Mouse (Mus musculus) cerebellum, adult 9-11 months (tissue): ENCODE data around the gene Ttc9b.
A peak's percentile ranks its signal among the peaks of the same experiment; 100 is the strongest.

ENCODE experiments used
- DNase-seq: peaks from one replicate; pipeline ENCODE4 v3.0.0; 2022

Ttc9b gene

DNA sequence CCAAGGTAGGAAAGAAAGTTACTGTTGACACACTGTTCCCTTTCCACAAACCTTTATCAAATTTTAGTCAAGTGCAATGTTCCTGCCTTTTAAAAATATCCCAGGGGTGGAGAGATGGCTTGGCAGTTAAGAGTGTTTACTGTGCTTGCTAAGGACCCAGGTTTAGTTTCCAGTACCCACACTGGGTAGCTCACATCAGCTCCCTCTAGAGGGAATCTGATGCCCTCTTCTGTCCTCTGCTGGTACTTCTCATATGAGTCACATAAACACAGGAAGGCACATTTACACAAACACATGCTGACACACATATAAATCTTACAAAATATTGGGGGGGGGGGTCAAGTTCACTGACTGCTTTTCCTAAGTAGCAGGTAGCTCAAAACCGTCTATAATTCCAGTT, 9.2 kb upstream of the Ttc9b start:
- no peak for DNase-seq

DNA sequence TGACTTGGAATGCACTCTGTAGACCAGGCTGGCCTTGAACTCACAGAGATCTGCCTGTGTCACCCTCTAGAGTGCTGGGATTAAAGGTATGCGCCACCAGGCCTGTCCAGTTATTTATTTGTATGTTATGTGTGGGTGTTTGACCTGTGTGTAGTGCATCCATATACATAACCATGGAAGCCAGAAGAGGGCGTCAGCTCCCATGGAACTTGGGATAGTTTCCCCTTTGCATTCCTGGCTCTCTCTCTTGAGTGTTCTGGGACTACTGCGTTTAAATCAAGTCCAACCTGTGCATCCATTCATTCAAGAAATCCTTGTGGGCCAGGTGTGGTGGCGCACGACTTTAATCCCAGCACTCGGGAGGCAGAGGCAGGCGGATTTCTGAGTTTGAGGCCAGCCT, 7.2 kb upstream of the Ttc9b start:
- DNase-seq, result no peak

DNA sequence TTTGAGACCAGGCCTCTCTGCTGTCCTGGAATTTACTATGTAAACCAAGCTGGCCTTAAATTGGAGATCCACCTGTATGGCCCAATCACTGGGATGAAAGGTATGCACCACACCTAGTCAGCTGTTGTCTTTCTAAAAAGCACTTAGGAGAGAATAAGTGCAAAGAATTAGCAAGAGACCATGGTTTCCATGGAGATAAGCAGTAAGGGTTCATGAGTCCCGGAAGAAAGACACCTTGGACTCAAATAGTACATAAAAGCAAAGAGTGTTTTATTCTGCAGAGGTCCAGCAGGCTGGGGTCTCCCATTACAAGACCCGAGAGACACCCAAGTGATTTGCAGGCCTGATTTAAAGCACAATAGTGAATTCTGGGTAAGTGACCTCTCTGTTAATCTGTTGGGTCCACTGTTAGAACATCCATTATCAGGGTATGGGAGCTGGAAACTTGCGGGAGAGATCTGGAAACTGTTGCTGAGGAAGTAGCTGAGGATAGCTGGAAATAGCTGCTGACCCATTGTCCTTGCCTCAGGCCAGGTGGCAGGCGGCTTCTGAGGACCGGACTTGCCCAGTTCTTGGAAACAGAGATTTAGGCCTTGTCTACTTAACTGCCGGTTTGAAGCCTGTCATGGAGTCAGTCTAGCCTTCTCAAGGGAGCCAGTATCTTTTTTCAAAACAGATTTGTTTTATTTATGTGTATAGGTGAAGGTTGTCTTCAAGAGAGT, 6.3 kb upstream of the Ttc9b start:
- no peak for DNase-seq

DNA sequence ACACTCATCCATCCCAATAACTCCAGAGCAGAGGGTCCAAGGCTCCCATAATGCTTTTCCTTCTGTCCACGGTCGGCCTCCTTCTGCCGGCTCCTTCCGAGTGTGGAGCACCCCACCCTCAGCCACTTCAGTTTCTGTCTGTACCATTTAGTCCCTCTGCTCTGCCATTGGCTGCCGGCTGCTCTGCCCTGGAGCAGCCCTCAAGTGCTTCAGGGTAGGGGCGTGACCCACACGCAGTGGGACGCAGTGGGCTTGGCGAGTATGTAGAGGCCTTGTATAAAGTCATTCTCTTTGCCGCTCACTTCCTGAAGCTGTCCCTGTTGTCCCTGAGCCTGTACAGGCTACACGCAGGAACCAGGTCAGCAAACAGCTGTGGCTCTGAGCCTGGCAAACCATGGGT, 4.0 kb upstream of the Ttc9b start:
- no peak for DNase-seq

DNA sequence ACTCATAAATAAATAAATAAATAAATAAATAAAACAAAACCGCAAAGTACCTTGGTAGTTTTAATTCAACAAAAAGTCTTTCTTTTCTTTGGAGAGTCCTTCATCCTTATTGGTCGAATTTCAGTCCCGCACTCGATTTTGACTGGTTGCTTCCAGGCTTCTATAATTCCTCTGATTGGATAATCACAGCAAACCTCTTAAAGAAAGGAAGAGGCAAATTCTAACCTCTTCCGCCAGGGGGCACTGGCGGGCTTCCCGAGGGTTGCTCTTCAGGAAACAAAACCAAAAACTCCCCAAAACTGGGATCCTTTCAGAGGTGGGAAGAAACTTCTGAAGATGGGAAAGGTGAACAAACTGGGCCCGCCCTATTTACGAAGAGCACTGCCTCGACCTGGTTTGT, 2.8 kb upstream of the Ttc9b start:
- peak; percentile 83 for DNase-seq

DNA sequence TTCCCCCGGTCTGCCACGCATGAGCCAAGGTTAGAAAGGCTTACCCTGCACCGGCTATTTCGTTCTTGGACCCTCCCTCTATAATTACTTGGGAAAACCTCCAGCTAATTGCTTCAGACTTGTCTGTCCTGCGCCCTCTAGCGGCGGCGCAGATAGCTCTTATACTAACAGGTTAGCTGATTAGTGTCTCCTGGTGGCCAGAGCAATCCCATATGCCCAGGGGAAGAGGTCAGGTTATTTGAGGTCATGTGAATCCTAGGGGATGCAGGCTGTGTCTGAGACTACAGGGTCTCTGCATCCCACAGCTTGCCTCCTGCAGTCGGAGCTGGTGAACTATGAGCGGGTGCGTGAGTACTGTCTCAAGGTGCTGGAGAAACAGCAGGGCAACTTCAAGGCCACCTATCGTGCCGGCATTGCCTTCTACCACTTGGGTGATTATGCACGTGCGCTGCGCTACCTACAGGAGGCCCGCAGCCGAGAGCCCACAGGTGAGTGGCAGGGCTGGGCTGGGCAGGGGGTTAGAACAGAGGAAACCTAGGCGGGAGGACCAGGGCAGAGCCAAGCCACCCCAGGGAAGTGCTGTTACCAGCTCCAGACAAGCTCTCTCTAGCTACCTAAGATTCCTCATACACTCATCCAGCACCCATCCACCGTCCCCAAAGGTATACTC, 1.0 kb downstream of the Ttc9b start:
- DNase-seq, result peak; percentile 75

DNA sequence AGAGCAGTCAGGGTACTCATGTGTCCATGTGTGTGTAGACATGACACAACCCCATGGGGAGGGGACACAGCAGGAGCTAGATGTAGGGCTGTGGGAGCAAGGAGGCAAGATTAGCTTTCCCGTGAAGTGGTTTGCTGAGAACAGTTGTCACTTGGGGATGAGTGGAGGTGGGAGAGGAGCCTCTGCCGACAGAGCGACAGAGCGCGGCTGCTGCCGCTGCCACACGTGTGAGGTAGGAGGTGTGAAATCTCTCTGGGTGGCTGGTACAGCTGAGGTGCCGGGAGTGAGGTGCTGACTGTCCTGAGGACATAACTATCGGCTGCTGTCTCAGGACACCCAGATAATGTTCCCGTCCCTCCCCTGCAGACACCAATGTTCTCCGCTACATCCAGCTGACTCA, 1.8 kb downstream of the Ttc9b start:
- no peak for DNase-seq

DNA sequence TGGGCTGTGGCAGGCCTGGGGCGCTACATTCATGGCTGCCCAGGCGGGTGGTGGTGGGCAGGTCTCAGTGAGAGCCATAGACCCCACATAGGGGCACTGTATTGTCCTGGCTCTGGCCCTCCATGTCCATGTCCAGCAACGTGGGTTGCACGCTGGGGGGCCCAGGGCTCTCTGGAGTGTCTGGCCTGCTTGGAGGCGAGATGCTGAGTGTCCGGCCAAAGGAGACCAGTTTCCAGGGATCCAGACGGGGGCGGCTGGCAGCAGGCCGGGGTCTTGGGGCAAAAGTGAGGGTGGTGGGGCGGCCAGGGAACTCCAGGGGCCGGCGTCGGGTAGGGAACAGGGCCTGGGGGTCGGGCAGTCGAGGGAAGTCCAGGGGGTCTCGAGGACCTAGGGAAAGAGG, 2.9 kb downstream of the Ttc9b start:
- peak; percentile 61 for DNase-seq

DNA sequence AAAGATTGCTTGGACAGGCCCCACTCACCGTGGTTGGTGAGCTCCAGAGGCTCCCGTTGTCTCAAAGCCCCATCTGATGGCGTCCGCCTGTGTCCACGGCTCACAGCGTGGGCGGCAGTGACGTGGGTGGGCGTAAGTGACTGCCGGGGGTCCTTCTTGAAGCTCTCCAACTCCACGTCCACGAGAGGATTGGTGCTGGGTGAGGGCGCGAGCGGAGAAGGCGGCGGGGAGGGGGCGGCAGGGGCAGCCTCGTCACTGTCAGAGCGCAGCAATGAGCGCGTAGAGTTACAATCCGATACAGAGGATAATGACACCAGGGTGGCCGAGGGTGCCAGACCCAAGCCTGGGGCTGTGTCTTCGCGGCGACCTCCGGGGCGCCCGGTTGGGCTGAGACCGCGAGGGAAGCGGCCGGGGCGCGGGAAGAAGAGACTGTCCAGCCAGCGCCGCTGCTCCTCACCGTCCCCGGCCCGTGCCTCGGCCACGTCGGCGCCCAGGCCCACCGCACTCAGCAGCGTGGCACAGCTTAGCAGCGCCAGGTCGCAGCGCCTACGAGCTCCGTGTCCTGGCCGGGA, 4.2 kb downstream of the Ttc9b start:
- no peak for DNase-seq

DNA sequence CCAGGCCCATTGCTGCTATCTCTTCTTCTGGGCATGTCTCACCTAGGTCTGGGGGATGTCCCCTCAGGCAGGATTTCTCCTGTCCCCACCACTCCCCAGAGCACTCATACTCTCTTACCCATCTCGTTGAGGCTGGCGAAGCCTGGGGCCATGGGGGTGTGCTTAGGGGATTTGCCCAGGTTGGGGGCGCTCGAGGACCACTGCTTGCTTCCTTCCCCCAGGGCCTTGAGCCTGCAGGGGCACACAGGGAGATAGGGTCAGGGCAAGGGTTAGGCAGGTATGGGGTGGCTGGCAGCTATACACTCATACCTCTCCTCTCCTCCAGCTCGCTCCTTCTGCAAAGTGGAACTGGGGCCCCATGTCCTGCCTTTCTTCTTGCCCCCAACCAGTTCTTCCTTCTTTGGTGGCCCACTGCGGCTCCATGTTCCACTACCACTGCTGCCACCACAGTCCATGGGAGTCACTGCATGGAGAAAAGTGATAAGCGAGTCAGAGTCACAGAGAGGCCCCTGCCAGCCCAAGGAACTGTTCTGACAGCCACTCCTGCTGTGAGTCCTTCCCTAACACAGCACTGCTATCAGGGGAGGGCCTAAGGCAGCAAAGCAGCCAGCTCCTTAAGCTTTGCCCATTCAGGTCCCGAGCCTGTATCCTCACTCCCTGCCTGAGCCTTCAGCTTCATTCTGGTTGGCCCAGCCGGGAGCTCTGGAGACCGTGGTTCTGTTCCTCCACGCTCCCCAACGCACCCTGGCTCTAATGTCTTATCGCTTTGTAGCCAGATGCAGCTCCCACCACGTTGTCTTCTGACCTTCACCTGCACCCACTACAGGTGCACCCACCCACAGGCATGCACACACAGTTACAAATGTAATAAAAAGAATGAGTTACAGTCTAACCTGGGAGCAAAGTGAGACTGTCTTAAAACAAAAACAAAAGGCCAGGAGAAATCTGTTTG, 5.3 kb downstream of the Ttc9b start:
- no peak for DNase-seq

DNA sequence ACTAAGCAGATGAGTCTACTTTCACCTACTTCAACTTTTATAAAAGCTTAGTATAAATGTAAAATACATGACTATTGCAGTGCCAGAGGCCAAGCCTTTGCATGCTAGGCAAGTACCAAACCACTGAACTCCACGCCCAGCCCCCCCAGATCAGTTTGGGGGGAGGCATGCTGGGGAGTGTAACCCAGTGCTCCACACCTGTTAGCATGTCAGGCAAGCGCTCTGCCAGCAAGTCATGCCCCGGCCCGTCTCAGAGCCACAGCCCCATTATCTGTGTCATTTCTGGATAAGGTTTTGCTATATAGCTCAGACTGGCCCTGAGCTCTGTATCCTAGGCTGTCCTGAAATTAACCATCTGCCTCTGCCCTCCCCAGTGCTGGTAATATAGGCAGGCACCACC, 8.3 kb downstream of the Ttc9b start:
- DNase-seq, result no peak

DNA sequence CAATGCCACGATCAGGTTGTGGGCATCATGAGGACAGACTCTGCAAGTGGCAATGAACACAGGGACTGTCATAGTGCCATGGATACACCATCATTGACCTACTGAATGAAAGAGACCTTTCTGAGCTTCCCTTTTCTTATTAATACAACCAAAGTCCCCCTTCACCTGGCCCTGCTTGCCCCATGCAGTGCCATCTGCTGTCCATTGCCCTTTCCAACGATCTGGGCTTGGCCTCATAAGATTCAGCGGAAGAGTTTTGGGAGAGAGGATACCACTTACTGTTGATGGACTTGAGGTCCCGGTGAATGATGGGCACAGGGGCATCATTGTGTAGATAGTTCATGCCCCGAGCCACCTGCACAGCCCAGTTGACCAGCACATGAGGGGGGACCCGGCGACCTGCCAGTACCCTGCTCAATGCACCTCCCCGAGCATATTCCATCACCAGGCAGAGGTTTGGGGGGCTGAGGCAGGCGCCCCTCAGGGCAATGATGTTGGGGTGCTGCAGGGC, 19.4 kb downstream of the Ttc9b start:
- DNase-seq, result peak; percentile 73

DNA sequence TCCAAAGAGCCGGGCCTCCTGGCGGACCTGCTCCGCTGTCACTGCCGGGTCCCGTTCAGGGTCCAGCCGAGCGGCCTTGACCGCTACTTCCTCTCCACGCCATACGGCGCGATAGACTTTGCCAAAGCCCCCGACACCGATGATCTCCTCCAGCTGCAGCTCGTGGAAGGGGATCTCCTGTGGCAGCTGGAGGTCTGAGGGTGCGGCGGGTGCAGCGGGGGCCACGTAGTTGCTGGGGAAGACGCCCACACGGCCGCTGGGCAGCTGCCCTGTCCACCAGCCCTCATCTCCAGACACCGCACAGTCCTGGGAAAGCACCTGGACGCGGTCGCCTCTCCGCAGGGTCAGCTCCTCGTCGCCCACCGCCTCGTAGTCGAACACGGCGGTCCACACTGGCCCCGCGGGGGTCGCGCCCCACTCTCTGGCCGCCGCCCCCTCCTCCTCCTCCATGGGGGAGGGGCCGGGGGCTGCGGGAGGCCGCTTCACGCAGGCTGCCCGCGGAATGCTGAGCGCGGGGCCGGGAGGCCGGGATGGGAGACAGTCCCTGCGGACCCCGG, 19.9 kb downstream of the Ttc9b start:
- DNase-seq, result peak; percentile 79

DNA sequence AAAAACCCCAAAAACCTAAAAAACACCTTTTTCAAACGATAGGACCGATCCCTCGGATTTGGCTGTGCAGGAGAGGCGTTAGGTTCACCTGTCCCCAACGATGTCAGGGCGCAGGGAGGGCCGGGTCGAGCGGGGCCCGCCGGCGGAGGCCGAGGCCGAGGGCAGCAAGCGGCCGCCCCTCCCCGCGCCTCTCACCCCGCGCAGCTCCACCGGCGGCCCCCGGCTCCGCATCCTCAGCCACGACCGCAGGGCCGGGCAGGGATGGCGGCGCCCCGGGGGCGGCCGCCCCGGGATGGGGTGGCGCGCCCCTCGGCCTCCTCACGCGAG, 20.4 kb downstream of the Ttc9b start:
- DNase-seq, result no peak

DNA sequence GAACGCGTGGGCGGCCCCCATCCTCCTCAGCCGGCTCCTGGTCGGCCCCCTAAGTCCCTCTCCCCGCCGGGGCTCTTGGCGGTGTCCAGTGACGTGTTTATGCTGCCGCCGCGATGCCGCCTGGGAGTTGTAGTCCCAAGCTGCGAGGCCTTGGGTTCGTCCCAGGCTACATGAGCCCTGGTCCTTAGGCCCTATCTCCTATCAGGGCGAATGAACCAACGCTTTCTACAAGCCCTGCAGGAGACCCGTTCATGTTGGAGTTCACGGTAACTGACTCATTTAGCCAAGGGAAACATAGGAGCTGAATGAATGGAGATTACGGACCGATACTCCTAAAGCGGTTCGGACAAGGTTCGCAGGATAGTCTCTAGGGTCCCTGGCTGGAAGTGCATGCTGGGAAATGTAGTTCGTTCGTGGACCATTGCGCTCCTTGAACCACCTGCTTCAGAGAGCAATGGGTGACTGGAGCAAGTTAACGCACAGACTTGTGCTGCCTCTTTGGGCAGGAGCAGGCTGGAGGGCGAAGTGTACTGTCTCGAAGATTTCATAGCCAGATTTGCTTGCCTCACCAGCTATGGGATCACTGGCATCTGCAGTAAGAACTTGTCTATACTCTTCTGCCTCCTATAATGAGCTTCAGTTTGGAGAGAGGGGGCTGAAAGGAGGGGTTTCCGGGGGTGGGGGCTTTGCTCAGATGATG, 21.0 kb downstream of the Ttc9b start, which contains the start of gene Map3k10:
Map3k10 (minus strand) TSS at position 77 of the 700 bp plus-strand sequence.
- DNase-seq, result peak; percentile 95

DNA sequence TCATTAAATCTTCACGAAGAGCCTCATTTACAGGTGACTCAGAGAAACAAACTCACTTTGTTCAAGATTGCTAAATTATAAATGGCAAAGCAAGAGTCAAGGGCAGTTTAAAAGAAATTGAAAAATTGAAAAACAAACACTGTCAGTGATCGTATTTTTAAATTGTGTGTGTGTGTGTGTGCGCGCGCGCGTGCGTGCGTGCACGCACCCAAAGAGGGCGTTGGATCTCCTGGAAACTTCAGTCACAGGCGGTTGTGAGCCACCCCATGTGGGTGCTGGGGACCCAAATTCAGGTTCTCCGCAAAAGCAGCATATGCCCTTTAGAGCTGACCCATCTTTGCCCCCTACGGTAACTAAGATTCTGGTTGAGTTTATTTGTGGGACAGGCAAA, 21.5 kb downstream of the Ttc9b start:
- DNase-seq, result peak; percentile 55

DNA sequence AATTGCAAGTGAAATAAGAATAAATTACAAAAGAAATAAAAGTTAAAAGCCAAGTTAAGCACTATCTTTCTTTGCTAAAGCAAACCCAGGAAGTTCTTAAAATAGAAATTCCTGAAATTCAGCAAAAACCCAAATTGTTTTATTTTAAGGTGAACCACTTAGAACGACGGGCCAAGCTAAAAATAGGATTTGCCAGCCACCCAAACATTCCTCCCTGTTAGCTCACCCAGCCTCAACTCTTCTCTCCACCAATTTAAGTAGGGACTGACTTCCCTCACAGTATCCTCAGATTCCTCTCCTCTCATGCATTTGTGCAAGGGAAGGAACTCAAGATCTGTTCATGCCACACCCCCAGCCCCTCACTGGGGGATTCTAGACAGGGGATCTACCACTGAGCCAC, 29.5 kb downstream of the Ttc9b start:
- no peak for DNase-seq

DNA sequence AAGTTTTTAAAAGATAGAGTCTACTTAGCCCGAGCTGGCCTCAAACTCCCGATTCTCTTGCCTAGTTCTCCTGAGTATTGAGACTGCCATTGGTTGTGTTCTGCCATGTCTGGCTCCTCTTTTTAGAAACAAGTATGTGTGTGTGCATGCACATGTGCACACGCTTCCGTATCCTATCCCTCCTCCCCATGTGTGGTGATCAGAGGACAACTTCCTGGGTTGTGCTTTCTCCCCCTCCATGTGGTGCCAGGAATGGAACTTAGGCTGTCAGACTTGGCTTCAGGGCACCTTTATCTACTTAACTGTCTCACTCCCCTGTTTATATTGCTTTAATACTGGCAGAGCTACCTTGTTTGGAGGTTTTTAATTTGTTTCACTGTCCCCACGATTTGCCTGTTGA, 31.5 kb downstream of the Ttc9b start:
- peak; percentile 34 for DNase-seq

DNA sequence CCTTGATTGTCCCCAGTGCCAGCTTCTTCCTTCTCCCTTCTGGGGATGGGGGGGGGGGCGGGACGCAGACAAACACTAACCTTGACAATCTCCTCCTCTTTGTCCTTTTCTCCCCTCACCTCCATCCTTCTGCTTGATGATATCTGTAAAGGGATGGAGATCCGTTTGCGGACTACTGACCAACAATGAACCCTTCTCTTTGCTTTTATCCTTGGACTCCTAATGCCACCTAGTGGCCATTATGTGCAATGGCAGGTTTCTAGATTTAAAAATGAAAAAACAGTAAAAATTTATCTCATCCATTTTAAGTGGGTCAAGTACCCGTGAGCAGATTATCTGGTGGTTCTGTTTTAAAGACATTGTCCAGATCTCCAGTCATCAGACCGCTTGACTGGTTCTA, 32.0 kb downstream of the Ttc9b start:
- peak; percentile 42 for DNase-seq

DNA sequence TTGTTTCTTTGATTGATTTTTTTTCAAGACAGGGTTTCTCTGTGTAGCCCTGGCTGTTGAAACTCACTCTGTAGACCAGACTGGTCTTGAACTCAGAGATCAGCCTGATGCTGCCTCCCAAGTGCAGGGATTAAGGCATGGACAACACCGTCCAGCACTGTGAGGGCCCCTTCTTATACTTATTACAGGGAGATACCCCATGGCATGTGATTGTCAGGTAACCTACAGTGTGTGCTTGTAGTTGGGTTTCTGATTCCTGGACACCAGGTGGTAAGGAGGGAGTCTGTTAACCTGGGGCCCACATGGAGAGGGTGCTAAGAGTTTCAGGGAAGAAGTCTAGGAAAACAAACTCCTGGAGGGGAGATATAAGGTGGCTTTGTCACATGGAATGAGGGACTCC, 33.3 kb downstream of the Ttc9b start:
- no peak for DNase-seq

DNA sequence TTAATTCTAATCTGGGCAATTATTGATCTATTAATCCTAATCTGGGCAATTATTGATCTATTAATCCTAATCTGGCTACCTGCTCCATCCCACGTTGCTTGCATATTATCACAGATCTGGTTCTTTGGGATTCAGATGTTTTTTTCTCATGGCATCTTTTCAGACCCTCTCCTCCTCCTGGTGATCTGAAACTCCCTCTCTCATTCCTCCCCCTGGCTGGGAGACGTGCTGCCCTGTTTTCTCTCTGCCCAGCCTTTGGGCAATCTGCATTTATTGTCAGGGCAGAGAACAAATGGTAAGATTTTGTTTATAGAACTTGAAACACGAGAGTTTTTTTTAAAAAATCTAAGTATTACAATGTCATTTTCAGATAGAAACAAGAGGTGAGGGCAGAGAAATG, 34.1 kb downstream of the Ttc9b start:
- DNase-seq, result no peak

DNA sequence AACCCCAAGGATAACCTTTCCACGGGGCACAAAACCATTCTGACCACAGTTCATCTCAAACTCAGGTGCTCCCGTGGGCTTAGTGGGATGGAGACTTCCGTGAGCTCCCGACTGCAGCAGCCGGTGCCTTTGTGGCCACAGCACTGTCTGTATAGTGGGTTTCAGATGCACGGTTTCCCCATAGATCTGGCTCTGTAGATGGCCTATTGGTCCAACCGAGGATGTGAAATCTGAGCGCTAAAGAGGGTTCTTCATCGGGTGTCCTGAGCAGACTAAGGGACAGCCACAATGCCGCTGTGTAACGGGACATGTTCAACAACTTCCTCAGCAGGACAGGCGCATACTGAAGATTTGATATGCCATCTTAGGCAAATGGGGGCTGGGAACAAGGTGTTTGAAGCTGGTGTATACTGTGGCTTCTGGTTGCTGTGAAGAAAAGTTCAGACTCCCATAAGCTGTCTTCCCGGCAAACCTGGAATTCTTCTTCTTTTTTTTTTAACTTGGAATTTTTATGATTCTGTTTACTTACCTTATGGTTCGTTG, 34.6 kb downstream of the Ttc9b start:
- peak; percentile 22 for DNase-seq
